Mouse (Mus musculus): ENCODE results near the gene Ncl. TPM values are rescaled to one million over a fixed set of nuclear protein-coding genes. Genes with fewer than 3 reads are reported as not detected.
A peak's percentile ranks its signal among the peaks of the same experiment; 100 is the strongest.

Ncl gene
- polyA plus RNA-seq, 1 experiment from 2014 or later: 165 TPM

- H3K9me3 ChIP-seq (ENCODE audit: control insufficient read depth, low read length): no peaks in the 10 kb centered on the region
- H3K36me3 ChIP-seq (ENCODE audit: control insufficient read depth, insufficient read depth, low read length): no peaks in the 10 kb centered on the region
- no peak for ATAC-seq (ENCODE audit: low read depth)
- WGBS: 26% methylated on average over 10 of the region's 10 CpGs
- no peak overlapping the region for H3K4me2 ChIP-seq (ENCODE audit: low read depth, low read length)
- no peaks in the 10 kb centered on the region for H3K27me3 ChIP-seq (ENCODE audit: control insufficient read depth, insufficient read depth, low read length)
- no peaks in the 10 kb centered on the region for H3K4me1 ChIP-seq (ENCODE audit: control insufficient read depth, insufficient read depth, low read length)
- H3K27ac ChIP-seq (ENCODE audit: low read depth, low read length): no peak overlapping the region
- no peak overlapping the region for H3K4me3 ChIP-seq (ENCODE audit: low read depth, low read length)
- no peak overlapping the region for H3K9ac ChIP-seq (replicated peaks; ENCODE audit: low read depth, low read length)
Measured at GRCm38 (mm10) chr1:86311467-86312005, 47.7 kb downstream of the Ncl start.

DNA sequence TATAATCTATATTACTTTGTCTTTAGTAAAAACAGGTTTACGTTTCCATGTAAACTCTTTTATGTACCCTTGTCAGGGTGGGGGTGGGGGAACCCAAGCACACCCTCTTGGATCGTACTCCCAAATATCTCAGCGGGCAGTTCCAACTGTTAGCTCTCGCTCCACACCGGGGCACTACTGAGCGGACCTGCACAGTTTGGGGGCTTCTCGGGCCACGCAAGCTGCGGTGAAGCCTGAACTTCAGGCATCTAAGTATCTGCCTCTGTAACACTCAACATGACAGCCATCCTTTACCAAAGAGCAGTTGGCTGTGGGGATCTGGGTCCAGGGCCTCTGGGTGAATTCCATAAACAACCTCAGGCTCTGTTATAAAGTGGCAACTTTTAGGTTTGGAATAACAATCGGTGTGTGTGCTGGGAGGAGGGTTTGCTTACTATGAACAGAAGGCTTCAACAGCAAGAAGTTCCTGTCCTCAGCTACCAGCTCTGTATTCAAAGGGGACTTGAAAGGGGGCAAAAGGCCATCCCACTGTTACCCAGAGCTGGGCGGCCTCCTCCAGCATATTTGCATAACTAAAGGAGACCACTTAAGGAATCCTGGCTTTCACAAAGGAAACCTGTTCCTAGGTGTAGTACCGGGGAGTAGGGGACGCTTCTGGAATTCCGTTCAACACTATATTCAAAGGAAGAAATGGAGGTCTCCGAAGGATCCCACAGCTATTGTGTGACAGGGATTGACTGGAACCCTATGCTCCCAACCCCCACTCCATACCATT, 48.5 kb downstream of the Ncl start:
- H3K36me3 ChIP-seq (ENCODE audit: control insufficient read depth, insufficient read depth, low read length): no peaks in the 10 kb centered on the region
- H3K9me3 ChIP-seq (ENCODE audit: control insufficient read depth, low read length): no peaks in the 10 kb centered on the region
- H3K4me3 ChIP-seq (ENCODE audit: low read depth, low read length): no peak overlapping the region
- H3K4me2 ChIP-seq (ENCODE audit: low read depth, low read length): no peak overlapping the region
- H3K27ac ChIP-seq (ENCODE audit: low read depth, low read length): no peak overlapping the region
- H3K9ac ChIP-seq (replicated peaks; ENCODE audit: low read depth, low read length): no peak overlapping the region
- H3K27me3 ChIP-seq (ENCODE audit: control insufficient read depth, insufficient read depth, low read length): no peaks in the 10 kb centered on the region
- no peaks in the 10 kb centered on the region for H3K4me1 ChIP-seq (ENCODE audit: control insufficient read depth, insufficient read depth, low read length)
- no peak for ATAC-seq (ENCODE audit: low read depth)
- 18% methylated on average over 15 of the region's 15 CpGs for WGBS

GRCm38 (mm10) chr1:86309270-86309833, 49.8 kb downstream of the Ncl start:
- ATAC-seq (ENCODE audit: low read depth): no peak
- Histone ChIP-seq H3K9me3 (ENCODE audit: control insufficient read depth, low read length) (no peaks in the 10 kb centered on the region), H3K9ac (replicated peaks; ENCODE audit: low read depth, low read length) (no peak overlapping the region), H3K27me3 (ENCODE audit: control insufficient read depth, insufficient read depth, low read length) (peaks cover 2% of the 10 kb centered on the region; the same call in 1 of the 2 replicates), H3K36me3 (ENCODE audit: control insufficient read depth, insufficient read depth, low read length) (no peaks in the 10 kb centered on the region), H3K4me2 (ENCODE audit: low read depth, low read length) (no peak overlapping the region), H3K4me1 (ENCODE audit: control insufficient read depth, insufficient read depth, low read length) (no peaks in the 10 kb centered on the region), H3K4me3 (ENCODE audit: low read depth, low read length) (no peak overlapping the region), H3K27ac (ENCODE audit: low read depth, low read length) (no peak overlapping the region)
- WGBS: 92% methylated on average over 7 of the region's 7 CpGs

- WGBS: 36% methylated on average over 4 of the region's 4 CpGs
- H3K27ac ChIP-seq (ENCODE audit: low read depth, low read length): no peak overlapping the region
- no peak overlapping the region for H3K4me3 ChIP-seq (ENCODE audit: low read depth, low read length)
- H3K36me3 ChIP-seq (ENCODE audit: control insufficient read depth, insufficient read depth, low read length): no peaks in the 10 kb centered on the region
- H3K27me3 ChIP-seq (ENCODE audit: control insufficient read depth, insufficient read depth, low read length): peaks cover 9% of the 10 kb centered on the region; the same call in 1 of the 2 replicates
- no peak overlapping the region for H3K4me2 ChIP-seq (ENCODE audit: low read depth, low read length)
- no peak overlapping the region for H3K9ac ChIP-seq (replicated peaks; ENCODE audit: low read depth, low read length)
- H3K9me3 ChIP-seq (ENCODE audit: control insufficient read depth, low read length): no peaks in the 10 kb centered on the region
- ATAC-seq (ENCODE audit: low read depth): no peak
- 0 out of 2 replicates have a peak, but pooled peaks cover 2% of the 10 kb centered on the region for H3K4me1 ChIP-seq (ENCODE audit: control insufficient read depth, insufficient read depth, low read length)
Measured at GRCm38 (mm10) chr1:86307871-86308641, 51.1 kb downstream of the Ncl start.

- Histone ChIP-seq H3K36me3 (ENCODE audit: control insufficient read depth, insufficient read depth, low read length) (no peaks in the 10 kb centered on the region), H3K4me1 (ENCODE audit: control insufficient read depth, insufficient read depth, low read length) (0 out of 2 replicates have a peak, but pooled peaks cover 2% of the 10 kb centered on the region), H3K9me3 (ENCODE audit: control insufficient read depth, low read length) (no peaks in the 10 kb centered on the region), H3K27me3 (ENCODE audit: control insufficient read depth, insufficient read depth, low read length) (peaks cover 11% of the 10 kb centered on the region; the same call in 1 of the 2 replicates), H3K4me2 (ENCODE audit: low read depth, low read length) (no peak overlapping the region), H3K4me3 (ENCODE audit: low read depth, low read length) (no peak overlapping the region), H3K27ac (ENCODE audit: low read depth, low read length) (no peak overlapping the region), H3K9ac (replicated peaks; ENCODE audit: low read depth, low read length) (no peak overlapping the region)
- ATAC-seq (ENCODE audit: low read depth): no peak
- WGBS: 88% methylated on average over 7 of the region's 7 CpGs
Measured at GRCm38 (mm10) chr1:86307177-86307762, 51.9 kb downstream of the Ncl start.

- ATAC-seq (ENCODE audit: low read depth): no peak
- no peak overlapping the region for H3K9ac ChIP-seq (replicated peaks; ENCODE audit: low read depth, low read length)
- no peak overlapping the region for H3K4me2 ChIP-seq (ENCODE audit: low read depth, low read length)
- no peaks in the 10 kb centered on the region for H3K9me3 ChIP-seq (ENCODE audit: control insufficient read depth, low read length)
- no peak overlapping the region for H3K4me3 ChIP-seq (ENCODE audit: low read depth, low read length)
- 0 out of 2 replicates have a peak, but pooled peaks cover 2% of the 10 kb centered on the region for H3K4me1 ChIP-seq (ENCODE audit: control insufficient read depth, insufficient read depth, low read length)
- no peak overlapping the region for H3K27ac ChIP-seq (ENCODE audit: low read depth, low read length)
- H3K27me3 ChIP-seq (ENCODE audit: control insufficient read depth, insufficient read depth, low read length): peaks cover 14% of the 10 kb centered on the region; the same call in 1 of the 2 replicates
- H3K36me3 ChIP-seq (ENCODE audit: control insufficient read depth, insufficient read depth, low read length): no peaks in the 10 kb centered on the region
- WGBS: 84% methylated on average over 3 of the region's 3 CpGs
Measured at GRCm38 (mm10) chr1:86306686-86307085, 52.5 kb downstream of the Ncl start.

DNA sequence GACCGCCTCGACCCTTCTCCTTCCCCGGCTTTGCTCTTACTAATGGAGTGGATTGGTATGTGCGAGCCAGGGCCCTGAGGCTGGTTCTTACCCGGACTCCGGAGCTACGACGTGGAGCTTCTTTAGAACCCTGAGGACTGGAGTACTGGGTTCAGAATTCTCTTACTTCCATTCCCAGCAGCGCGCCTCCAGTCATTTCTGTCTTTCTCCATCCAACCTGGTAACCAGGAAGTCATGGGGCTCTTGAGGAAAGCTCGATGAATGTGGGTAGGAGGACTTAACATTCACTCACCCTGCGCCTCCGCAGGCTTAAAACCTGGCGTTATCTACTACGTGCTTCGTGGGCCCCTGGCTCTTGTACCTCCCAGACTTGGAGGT, 55.3 kb downstream of the Ncl start:
- Histone ChIP-seq H3K27ac (ENCODE audit: low read depth, low read length) (no peak overlapping the region), H3K27me3 (ENCODE audit: control insufficient read depth, insufficient read depth, low read length) (peaks cover 20% of the 10 kb centered on the region; the same call in 1 of the 2 replicates), H3K9me3 (ENCODE audit: control insufficient read depth, low read length) (no peaks in the 10 kb centered on the region), H3K4me3 (ENCODE audit: low read depth, low read length) (peak overlapping the region; percentile 60), H3K4me2 (ENCODE audit: low read depth, low read length) (peak overlapping the region; percentile 98), H3K4me1 (ENCODE audit: control insufficient read depth, insufficient read depth, low read length) (0 out of 2 replicates have a peak, but pooled peaks cover 2% of the 10 kb centered on the region), H3K36me3 (ENCODE audit: control insufficient read depth, insufficient read depth, low read length) (no peaks in the 10 kb centered on the region), H3K9ac (replicated peaks; ENCODE audit: low read depth, low read length) (peak overlapping the region; percentile 66)
- ATAC-seq (ENCODE audit: low read depth): no peak
- WGBS: 4% methylated on average over 15 of the region's 16 CpGs

DNA sequence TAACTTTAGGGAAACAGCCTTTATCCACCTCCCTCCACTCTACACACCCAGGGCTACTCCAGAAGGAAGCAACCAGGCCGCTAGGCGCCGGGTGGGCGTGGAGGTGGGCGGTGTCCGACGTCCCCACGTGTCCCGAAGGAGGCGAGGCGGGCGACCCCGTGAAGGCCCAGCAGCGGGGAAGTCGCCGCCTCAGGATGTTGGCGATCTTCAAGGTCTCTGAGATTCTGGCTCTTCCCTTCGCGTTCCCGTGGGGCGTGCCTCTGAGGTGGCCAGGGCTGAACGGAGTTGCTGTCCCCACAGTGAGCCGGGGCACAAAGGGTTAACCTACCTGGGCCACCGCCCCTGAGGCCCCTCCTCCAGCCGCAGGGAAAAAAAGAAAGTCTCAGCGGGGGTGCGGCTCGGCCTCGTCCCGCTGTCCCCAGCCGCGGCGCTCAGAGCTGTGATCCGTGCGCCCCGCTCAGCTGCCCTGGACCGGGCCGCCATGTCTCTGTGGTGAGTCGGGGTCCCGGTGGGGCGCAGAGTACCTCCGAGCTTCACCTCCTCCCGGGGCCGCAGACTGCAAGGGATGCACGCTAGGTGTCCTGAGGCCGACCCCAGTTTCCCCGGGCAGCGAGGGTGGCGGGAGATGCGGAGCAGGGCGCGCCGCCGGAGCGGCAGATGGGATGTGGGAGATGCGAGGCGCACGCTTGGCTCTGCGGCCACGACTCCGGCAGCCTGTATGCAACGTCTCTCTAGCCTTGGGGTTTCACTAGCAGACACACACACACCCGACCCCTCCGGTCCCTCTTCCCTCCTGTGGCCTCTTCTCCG, 55.9 kb downstream of the Ncl start:
- Histone ChIP-seq H3K4me2 (ENCODE audit: low read depth, low read length) (peak overlapping the region; percentile 98), H3K36me3 (ENCODE audit: control insufficient read depth, insufficient read depth, low read length) (no peaks in the 10 kb centered on the region), H3K27ac (ENCODE audit: low read depth, low read length) (no peak overlapping the region), H3K4me1 (ENCODE audit: control insufficient read depth, insufficient read depth, low read length) (0 out of 2 replicates have a peak, but pooled peaks cover 2% of the 10 kb centered on the region), H3K27me3 (ENCODE audit: control insufficient read depth, insufficient read depth, low read length) (peaks cover 20% of the 10 kb centered on the region; the same call in 1 of the 2 replicates), H3K9me3 (ENCODE audit: control insufficient read depth, low read length) (no peaks in the 10 kb centered on the region), H3K9ac (replicated peaks; ENCODE audit: low read depth, low read length) (peak overlapping the region; percentile 66), H3K4me3 (ENCODE audit: low read depth, low read length) (peak overlapping the region; percentile 60)
- ATAC-seq (ENCODE audit: low read depth): peak; percentile 81
- under 1% methylated on average over 63 of the region's 65 CpGs for WGBS
